Mouse (Mus musculus) forebrain, embryonic 12.5 days (tissue): ENCODE measurements at regions not wholly inside any gene's neighbourhood (a gene's known extent, or its start where the extent isn't known, plus 50 kb on each side); places are given as distances from the start of the nearest gene placed in this dataset.

ENCODE experiments used
- ATAC-seq: fragments of 200-750 bp; cut with Nextera tagmentation; 2 replicates; pipeline ENCODE4 v1.8.0; 2017; ENCODE audit warnings: moderate TSS enrichment; ENCODE audit not compliant: low FRiP score
- H3K27ac ChIP-seq: fragments of 300-500 bp; sonication (generic); 2 replicates; pipeline ENCODE4 v1.5.1; 2016; ENCODE audit warnings: mild to moderate bottlenecking
- H3K27me3 ChIP-seq: fragments of 300-500 bp; sonication (generic); 2 replicates; pipeline ENCODE4 v1.6.1; 2016; ENCODE audit warnings: mild to moderate bottlenecking
- H3K36me3 ChIP-seq: fragments of 300-500 bp; sonication (generic); replicated peaks from 2 replicates; pipeline ENCODE4 v1.6.1; 2016; ENCODE audit warnings: mild to moderate bottlenecking
- H3K4me1 ChIP-seq: fragments of 300-500 bp; sonication (generic); 2 replicates; pipeline ENCODE4 v1.6.1; 2016
- H3K4me2 ChIP-seq: fragments of 300-500 bp; sonication (generic); 2 replicates; pipeline ENCODE4 v1.6.1; 2016; ENCODE audit warnings: mild to moderate bottlenecking, moderate library complexity
- H3K4me3 ChIP-seq: fragments of 300-500 bp; sonication (generic); replicated peaks from 2 replicates; pipeline ENCODE4 v1.5.1; 2016; ENCODE audit warnings: mild to moderate bottlenecking
- H3K9ac ChIP-seq: fragments of 300-500 bp; sonication (generic); 2 replicates; pipeline ENCODE4 v1.6.1; 2016; ENCODE audit warnings: mild to moderate bottlenecking
- H3K9me3 ChIP-seq: fragments of 300-500 bp; sonication (generic); 2 replicates; pipeline ENCODE4 v1.6.1; 2016
- WGBS: fragments of 180-500 bp; shearing (Covaris S2); methylation state at CpG from one replicate; pipeline ENCODE4 v1.1.7; 2016; 5-methylcytosine and 5-hydroxymethylcytosine counted together

DNA sequence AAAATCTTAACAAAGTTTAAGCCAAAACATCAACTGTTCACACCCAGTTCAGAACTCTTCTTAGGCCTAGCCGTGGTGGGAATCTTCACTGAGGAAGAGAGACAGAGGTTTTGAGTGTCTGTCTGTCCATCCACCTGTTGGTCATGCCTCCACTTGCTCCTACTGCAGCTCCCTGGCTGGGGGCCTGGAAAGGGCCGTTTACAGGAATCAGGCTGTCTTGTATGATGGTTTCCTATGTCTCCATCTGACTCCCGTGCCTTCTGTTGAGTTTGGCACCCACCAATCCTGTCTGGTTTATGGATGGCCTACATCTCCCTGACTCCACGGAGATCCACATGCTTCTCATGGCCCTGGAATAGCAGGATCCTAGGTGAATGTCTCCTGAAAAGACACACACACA, 166.1 kb downstream of the Fam43a start:
- H3K9ac ChIP-seq: no peak overlapping the region
- no peak overlapping the region for H3K4me2 ChIP-seq
- ATAC-seq: no peak
- no peak overlapping the region for H3K27ac ChIP-seq
- H3K36me3 ChIP-seq: no peaks in the 10 kb centered on the region
- no peak overlapping the region for H3K4me3 ChIP-seq
- H3K4me1 ChIP-seq: peaks cover 6% of the 10 kb centered on the region
- H3K27me3 ChIP-seq: no peaks in the 10 kb centered on the region
- no peaks in the 10 kb centered on the region for H3K9me3 ChIP-seq
- 84% methylated on average over 4 of the region's 4 CpGs for WGBS

DNA sequence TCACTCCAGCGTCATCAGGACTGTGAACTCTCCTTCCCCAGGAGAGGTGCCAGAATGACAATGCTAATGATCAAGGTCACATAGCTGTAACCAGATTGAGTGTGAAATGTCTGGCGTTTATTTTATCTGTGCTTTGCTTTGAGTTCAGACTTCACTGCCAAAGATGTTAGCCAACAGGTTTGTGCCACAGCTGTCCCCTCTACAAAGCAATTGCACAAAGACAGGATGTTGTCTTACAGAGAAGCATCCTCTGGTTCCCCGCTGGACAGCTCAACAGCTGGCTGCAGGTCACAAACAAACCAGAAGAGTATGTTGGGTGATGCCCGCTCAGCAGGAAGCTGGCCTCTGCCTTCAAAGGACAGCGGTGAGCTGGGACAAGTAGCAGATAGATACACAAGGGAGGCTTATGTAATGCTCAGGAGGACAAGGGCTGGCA, 169.5 kb downstream of the Fam43a start:
- Histone ChIP-seq H3K27me3 (no peaks in the 10 kb centered on the region), H3K9me3 (no peaks in the 10 kb centered on the region), H3K4me2 (no peak overlapping the region), H3K4me1 (peaks cover 6% of the 10 kb centered on the region), H3K9ac (no peak overlapping the region), H3K4me3 (no peak overlapping the region), H3K36me3 (no peaks in the 10 kb centered on the region), H3K27ac (no peak overlapping the region)
- WGBS: 38% methylated on average over 5 of the region's 5 CpGs
- no peak for ATAC-seq

DNA sequence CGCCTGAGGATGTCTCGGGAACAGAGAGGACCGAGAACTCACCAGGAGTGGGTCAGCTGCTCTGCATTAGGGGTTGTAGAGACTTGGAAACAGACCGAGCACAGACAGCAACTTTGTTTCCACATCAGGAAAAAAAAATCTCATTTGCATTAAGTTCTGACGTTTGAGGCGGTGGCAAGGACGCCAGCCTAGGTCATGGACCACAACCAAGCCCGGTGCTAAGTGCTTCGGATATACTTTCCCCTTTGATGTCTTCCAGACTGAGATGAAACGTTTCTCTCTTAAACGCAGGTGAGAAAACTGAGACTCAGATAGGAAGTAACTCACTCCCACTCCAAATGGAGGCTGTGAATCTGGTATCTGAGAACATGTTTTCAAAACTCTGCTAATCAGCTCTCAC, 169.9 kb downstream of the Fam43a start:
- Histone ChIP-seq H3K4me1 (peaks cover 6% of the 10 kb centered on the region), H3K9me3 (no peaks in the 10 kb centered on the region), H3K27ac (no peak overlapping the region), H3K36me3 (no peaks in the 10 kb centered on the region), H3K4me2 (no peak overlapping the region), H3K9ac (no peak overlapping the region), H3K4me3 (no peak overlapping the region), H3K27me3 (no peaks in the 10 kb centered on the region)
- no peak for ATAC-seq
- WGBS: 50% methylated on average over 11 of the region's 11 CpGs

DNA sequence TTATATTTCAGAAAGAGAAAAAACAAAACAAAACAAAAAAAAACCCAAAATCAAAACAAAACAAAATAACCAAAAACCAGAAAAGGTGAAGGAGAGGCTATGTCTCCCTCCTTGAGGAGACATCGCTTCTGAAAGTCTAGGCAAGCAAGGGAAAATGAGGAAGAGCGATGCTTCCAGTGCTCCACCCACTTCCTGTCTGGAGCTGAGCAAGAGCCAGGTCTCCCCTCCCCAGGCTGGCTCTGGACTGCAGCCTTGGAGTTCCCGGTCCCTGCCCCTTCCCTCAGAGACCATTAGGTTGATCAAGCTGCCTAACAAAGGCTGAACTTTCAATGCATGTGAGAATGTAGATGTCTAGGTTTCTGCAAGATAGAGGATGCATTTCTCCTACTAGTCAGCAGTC, 173.3 kb downstream of the Fam43a start:
- no peak overlapping the region for H3K9ac ChIP-seq
- no peaks in the 10 kb centered on the region for H3K9me3 ChIP-seq
- 83% methylated on average over 3 of the region's 3 CpGs for WGBS
- no peaks in the 10 kb centered on the region for H3K27me3 ChIP-seq
- no peak overlapping the region for H3K4me2 ChIP-seq
- H3K4me3 ChIP-seq: no peak overlapping the region
- no peaks in the 10 kb centered on the region for H3K36me3 ChIP-seq
- H3K27ac ChIP-seq: no peak overlapping the region
- peaks cover 15% of the 10 kb centered on the region for H3K4me1 ChIP-seq
- ATAC-seq: no peak

DNA sequence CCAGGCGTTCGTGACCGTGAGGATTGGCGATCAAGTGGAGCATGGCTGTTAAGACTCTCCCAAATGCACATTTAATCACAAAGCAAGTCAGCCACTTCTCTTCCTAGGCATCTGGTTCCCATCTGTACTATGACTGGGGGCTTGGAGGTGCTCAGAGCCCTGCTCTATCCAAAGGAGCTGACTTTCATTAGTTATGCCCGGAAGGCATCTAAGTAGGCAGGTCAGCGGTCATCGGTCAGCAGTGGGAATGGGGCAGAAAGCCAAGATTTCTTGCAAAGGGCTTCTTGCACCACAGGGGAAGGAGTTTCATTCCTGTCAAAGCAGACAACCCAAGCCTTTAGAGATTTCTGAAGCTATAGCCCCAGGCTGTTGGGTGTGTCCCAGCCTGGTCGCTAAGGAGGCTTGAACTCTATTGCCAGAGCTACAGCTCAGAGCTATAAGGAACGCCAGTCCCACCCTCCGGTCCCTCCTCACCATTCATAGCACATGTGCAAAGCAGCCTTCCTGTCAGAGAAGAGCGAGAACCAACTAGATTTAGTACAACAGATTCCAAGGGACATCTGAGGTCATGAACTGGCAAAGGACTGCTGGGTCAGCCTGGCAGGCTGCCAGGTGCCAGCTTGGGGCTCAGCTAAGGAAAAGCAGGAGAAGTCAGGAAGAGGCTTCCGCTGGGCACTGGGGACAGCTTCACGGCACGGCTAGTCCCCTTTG, 175.6 kb downstream of the Fam43a start:
- Histone ChIP-seq H3K4me2 (no peak overlapping the region), H3K27me3 (no peaks in the 10 kb centered on the region), H3K4me3 (no peak overlapping the region), H3K4me1 (peaks cover 11% of the 10 kb centered on the region; the same call in 1 of the 2 replicates), H3K9ac (no peak overlapping the region), H3K36me3 (no peaks in the 10 kb centered on the region), H3K27ac (no peak overlapping the region), H3K9me3 (no peaks in the 10 kb centered on the region)
- no peak for ATAC-seq
- 84% methylated on average over 14 of the region's 14 CpGs for WGBS

DNA sequence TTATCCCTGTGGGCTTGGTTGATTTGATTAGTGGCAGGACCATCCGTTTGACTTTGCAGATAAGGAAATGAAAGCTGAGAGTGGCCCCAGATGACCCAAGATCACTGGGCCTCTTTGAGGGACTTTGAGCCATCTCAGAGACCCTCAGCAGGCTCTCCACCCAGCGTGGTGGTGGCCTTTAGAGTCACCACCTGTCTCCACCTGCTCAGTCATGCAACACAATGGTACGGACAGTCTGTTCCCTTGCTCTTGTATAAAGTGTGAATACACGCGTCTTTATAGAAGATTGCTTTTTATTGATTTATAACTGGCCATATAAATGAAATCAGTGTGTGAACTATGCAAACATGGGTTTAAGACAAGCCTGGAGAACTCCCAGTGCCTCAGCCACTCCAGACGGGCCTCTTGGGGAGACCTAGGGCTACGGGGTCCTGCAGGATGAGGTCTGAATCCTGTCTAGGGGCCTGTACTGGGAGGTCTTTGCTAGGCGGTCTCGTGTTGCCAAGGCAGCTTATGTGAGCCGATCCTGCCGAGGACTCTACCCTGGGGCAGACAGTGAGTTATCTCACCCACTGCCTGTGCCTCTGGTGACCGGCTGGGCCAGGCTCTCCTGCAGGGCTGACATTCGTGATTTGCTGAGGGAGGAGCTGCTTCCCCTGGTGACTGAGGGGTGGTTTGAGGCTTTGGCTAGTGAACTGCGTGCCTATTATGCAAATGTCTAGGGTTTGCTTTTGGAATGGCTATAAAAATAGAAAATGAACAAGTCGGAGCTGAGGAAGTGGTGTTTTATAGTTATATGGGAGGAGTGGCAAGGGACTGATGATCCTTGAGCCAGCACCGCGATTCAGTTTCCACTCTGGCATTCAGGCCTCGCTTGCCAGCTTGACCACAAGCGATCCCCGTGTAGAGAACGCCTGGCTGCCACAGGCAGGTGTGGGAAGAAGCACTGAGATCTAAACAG, 176.5 kb downstream of the Fam43a start:
- no peak overlapping the region for H3K4me2 ChIP-seq
- no peak for ATAC-seq
- no peak overlapping the region for H3K9ac ChIP-seq
- no peaks in the 10 kb centered on the region for H3K36me3 ChIP-seq
- no peak overlapping the region for H3K4me3 ChIP-seq
- no peaks in the 10 kb centered on the region for H3K9me3 ChIP-seq
- H3K27me3 ChIP-seq: no peaks in the 10 kb centered on the region
- peaks cover 11% of the 10 kb centered on the region; the same call in 1 of the 2 replicates for H3K4me1 ChIP-seq
- WGBS: 78% methylated on average over 21 of the region's 21 CpGs
- H3K27ac ChIP-seq: no peak overlapping the region

DNA sequence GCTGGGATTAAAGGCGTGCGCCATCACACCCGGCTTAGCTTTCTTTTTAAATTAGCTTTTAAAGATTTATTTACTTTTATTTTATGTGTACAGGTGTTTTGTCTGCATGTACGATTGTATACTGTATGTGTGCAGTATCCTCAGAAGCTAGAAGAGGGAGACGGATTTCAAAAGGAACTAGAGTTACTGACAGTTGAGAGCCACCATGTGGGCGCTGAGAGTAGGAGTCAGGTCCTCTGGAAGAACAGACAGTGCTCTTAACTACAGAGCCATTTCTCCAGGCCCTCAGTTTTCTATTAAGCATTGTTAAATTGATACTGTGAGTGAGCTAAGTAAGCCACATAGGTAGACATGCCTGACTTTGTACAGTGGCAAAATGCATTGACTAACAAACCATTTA, 177.9 kb downstream of the Fam43a start:
- Histone ChIP-seq H3K4me1 (peaks cover 11% of the 10 kb centered on the region; the same call in 1 of the 2 replicates), H3K36me3 (no peaks in the 10 kb centered on the region), H3K27ac (no peak overlapping the region), H3K9me3 (no peaks in the 10 kb centered on the region), H3K27me3 (no peaks in the 10 kb centered on the region), H3K9ac (no peak overlapping the region), H3K4me3 (no peak overlapping the region), H3K4me2 (no peak overlapping the region)
- 83% methylated on average over 6 of the region's 6 CpGs for WGBS
- no peak for ATAC-seq

DNA sequence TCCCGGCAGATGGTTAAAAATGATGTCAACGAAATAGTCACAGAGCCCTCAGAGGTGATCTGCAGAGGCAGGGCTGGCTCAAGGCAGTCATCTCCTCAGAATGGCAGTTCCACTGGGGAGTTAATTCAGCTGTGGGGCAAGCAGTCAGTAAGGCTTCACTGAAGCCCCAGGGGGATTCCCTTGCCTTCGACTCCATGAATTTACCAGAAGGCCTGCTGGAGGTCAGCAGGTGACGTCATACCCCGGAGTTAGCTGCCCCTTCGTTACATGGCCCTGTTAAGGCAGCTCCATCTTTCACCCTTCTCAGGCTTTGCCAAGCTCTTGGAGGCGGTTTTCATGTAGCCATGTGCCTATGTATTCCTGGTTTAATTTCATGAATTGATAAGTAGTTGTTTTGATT, 178.6 kb downstream of the Fam43a start:
- Histone ChIP-seq H3K27ac (no peak overlapping the region), H3K9ac (no peak overlapping the region), H3K4me2 (no peak overlapping the region), H3K27me3 (no peaks in the 10 kb centered on the region), H3K4me1 (peaks cover 11% of the 10 kb centered on the region; the same call in 1 of the 2 replicates), H3K4me3 (no peak overlapping the region), H3K9me3 (no peaks in the 10 kb centered on the region), H3K36me3 (no peaks in the 10 kb centered on the region)
- ATAC-seq: no peak
- 72% methylated on average over 7 of the region's 7 CpGs for WGBS

DNA sequence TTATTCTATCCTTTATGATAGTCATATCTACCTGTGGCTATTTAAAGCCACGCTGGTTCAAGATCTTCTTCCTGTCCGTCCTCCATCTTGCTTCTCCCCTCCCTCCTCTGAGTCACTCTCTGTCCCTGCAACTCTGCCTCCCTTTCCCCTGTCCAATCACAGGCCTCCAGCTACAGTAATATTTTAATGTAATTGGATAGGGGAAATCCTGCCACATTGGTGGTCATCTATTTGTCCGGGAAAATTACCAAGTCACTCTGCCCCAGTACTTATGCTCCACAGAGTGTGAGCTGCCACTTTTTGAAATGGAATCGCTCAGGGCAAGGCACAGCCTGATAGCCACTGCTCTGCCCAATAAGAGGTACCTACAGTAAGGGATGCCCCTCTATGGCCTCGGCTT, 179.4 kb downstream of the Fam43a start:
- Histone ChIP-seq H3K27me3 (no peaks in the 10 kb centered on the region), H3K9ac (no peak overlapping the region), H3K9me3 (no peaks in the 10 kb centered on the region), H3K36me3 (no peaks in the 10 kb centered on the region), H3K4me2 (no peak overlapping the region), H3K27ac (no peak overlapping the region), H3K4me1 (peaks cover 11% of the 10 kb centered on the region; the same call in 1 of the 2 replicates), H3K4me3 (no peak overlapping the region)
- no peak for ATAC-seq
- 82% methylated on average over 5 of the region's 5 CpGs for WGBS

DNA sequence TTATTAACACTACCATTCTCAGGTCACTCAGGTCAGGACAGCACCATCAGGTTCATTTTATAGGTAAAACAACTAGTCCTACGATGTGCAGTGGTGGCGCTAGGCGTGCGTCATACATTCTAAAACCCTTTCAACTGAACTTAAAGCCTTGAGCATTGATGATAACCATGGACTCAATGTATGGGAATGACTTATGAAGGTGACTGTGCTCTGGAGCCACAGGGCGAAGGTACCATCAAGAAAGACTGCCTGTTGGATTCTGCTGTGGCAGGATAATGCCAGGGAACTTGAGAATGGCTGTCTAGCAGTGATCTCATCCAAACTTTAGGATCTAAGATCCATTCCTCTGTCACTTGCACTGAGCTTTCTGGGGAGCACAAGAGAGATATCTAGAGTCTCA, 184.7 kb downstream of the Fam43a start:
- Histone ChIP-seq H3K27me3 (no peaks in the 10 kb centered on the region), H3K4me2 (no peak overlapping the region), H3K36me3 (no peaks in the 10 kb centered on the region), H3K9me3 (no peaks in the 10 kb centered on the region), H3K9ac (no peak overlapping the region), H3K27ac (no peak overlapping the region), H3K4me3 (no peak overlapping the region), H3K4me1 (no peaks in the 10 kb centered on the region)
- no peak for ATAC-seq
- WGBS: 91% methylated on average over 5 of the region's 5 CpGs

DNA sequence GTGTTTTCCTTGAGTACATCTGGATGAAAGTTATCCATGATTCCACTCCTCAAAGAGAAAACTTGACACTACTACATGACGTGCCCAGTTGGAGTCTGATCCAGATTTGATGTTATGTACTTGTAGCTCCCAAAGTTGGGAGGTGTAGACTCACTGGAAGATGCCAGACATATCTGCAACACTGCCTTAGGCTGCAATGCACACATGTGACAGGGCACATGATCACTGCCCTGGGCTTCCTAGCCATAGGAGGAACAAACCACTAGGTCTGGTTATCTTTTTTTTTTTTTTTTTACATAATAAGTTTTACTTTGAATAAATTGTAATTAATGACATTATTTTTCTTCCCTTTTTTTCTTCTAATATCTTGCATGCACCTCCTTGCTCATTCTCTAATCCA, 185.4 kb downstream of the Fam43a start:
- H3K4me3 ChIP-seq: no peak overlapping the region
- WGBS: 85% methylated on average over 1 of the region's 1 CpGs

DNA sequence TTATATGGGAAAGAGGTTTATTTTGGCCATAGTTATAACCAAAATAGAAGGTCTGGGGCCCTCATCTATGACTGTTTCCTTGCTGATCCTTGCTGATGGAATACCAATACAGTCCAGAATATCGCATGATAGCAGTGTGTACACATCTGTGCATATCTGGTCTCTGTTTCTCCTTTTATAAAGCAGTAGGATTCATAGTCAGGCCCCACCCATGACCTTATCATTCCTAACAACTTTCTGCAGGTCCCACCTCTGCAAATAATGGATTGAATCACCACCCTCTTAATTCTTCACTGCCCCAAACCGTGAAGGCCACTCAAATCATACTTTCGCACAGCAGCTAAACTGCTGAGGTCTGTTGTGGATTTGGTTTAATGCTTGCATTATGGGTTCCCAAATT, 186.5 kb downstream of the Fam43a start:
- no peaks in the 10 kb centered on the region for H3K27me3 ChIP-seq
- H3K4me2 ChIP-seq: no peak overlapping the region
- no peak for ATAC-seq
- WGBS: 91% methylated on average over 3 of the region's 3 CpGs
- peaks cover 12% of the 10 kb centered on the region for H3K4me1 ChIP-seq
- H3K9ac ChIP-seq: no peak overlapping the region
- H3K9me3 ChIP-seq: no peaks in the 10 kb centered on the region
- no peaks in the 10 kb centered on the region for H3K36me3 ChIP-seq
- no peak overlapping the region for H3K27ac ChIP-seq
- H3K4me3 ChIP-seq: no peak overlapping the region

More for the DNA sequence above, 185.4 kb downstream of the Fam43a start:
- Histone ChIP-seq H3K27ac (no peak overlapping the region), H3K4me2 (no peak overlapping the region), H3K9me3 (no peaks in the 10 kb centered on the region), H3K9ac (no peak overlapping the region), H3K27me3 (no peaks in the 10 kb centered on the region), H3K36me3 (no peaks in the 10 kb centered on the region), H3K4me1 (peaks cover 1% of the 10 kb centered on the region)
- no peak for ATAC-seq
